Mouse (Mus musculus): ENCODE results near the gene Gm14214.
A peak's percentile ranks its signal among the peaks of the same experiment; 100 is the strongest.

Gm14214 gene

GRCm38 (mm10) chr2:154776496-154776895, 6.7 kb upstream of the Gm14214 start:
- no peak for DNase-seq (ENCODE audit: low spot score in 2 of 2)

DNA sequence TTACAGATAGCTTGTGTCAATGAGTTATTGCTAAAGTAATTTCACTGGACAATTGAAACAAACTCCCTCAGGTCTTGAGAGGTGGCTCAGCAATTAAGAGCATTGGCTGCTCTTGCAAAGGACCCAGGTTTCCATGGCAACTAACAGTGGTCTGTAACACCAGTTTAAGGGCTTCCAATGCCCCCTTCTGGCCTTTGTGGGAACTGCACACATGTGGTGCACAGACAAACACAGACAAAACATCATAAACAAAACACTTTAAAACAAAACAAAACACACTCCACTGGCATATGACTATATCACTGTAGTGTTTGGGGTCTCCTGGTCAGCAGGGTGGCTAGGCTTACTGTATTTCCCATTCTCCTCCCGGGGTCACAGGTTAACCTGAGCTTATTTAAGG, 4.2 kb upstream of the Gm14214 start:
- DNase-seq (ENCODE audit: low spot score in 2 of 2): peak; percentile 52

DNA sequence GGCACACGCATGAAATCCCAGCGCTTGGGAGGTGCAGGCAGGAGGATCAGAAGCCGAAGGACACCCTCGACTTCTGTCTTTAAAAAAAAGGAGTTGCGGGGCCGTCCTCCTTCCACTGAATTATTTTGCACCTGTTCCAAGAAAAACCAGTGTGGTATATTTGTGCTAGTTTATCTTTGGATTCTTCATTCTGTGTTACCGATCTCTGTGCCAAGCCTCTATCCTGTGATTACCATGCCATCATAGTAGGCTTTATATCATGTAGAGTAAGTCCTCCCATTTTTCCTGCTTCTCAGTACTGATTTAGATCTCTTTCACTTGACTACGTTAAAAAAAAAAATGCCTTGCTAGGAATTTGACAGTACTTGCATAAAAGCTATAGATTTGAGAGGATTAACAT, 1.8 kb upstream of the Gm14214 start:
- DNase-seq (ENCODE audit: low spot score in 2 of 2): no peak

DNA sequence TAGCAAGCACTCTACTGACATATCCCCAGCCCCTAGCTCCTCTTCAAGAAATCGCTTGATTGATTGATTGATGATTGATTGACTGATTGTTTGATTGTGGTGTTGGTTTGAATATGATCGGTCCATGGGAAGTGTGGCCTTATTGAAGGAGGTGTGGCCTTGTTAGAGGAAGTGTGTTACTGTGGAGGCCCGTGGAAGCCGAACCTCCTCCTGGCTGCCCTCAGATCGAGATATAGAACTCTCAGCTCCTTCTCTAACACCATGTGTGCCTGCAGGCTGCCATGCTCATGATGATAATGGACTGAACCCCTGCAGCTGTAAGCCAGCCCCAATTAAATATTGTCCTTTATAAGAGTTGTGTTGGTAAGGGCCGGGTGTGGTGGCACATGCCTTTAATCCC, 2.8 kb downstream of the Gm14214 start:
- DNase-seq (ENCODE audit: low spot score in 2 of 2): no peak

DNA sequence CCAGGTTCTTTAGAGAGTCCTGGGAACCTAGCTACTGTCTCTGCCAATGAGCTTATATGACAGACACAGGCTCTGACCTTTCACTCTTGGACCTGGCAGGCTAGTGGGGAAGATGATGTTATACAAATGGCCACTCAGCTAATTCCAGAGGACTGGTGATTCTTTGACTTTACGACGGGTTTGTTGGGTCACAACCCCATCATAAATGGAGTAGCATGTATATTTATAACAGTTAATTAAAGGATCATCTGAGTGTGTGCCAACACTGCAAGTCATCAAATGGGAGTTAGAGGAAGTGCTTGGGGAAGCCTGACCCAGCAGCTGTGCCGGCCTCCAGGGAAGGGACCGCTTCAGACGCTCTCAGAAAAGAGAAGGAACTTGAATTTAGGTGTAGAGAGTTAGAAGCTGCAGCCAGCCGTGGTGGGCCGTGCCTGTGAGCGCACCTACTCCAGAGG, 4.2 kb downstream of the Gm14214 start:
- no peak for DNase-seq (ENCODE audit: low spot score in 2 of 2)

DNA sequence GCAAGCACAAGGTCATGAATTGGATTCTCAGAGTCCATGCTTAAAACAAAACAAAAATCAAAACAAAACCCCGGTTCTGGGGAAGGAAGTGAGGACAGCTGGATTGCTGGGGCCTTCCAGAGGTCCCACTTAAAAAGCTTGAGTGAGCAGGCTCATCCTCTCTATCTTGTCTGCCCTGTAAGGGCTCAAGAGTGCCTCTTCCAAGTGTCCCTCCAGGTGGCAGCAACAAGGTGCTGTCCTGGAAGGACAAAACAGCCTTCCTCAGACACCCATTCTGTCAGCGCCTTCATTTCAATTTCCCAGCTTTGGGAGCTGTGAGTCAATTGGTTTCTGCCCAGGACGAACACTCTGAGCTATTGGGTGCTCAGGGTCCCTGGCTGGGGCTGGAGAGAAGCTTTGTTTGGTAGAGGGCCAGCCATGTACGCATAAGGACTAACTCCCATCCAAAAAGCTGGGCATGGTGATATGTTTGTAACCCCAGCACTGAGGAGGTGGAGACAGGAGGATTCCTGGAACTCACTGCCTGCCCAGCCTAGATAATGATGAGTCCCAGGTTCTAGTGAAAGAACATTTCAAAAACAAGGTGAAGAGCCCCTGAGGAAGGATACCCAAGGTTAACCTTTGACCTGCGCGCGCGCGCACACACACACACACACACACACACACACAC, 4.9 kb downstream of the Gm14214 start:
- no peak for DNase-seq (ENCODE audit: low spot score in 2 of 2)

GRCm38 (mm10) chr2:154763226-154763625, 6.6 kb downstream of the Gm14214 start:
- no peak for DNase-seq (ENCODE audit: low spot score in 2 of 2)

- DNase-seq (ENCODE audit: low spot score in 2 of 2): no peak
These were observed 11.4 kb downstream of the Gm14214 start for GRCm38 (mm10) chr2:154758454-154758853.

DNA sequence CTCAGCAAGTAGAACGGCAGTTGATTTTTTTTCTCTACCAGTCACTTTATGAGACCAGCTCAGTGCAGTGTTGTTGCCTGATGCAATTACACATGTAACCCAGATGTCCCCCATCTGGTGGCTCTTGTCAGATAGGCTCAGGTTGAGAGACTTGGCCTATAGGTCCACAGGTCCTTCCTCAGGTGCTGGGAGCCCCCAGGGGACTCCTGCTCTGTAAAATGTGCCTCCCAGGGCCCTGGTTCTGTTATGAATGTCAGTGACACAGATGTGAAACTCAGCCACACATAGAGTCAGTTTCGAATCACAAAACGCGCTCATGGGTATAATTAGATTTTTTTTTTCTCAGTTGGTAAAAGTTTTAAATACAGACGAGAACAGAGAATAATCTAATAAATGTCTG, 12.1 kb downstream of the Gm14214 start:
- DNase-seq (ENCODE audit: low spot score in 2 of 2): no peak

- no peak for DNase-seq (ENCODE audit: low spot score in 2 of 2)
These were observed 14.0 kb downstream of the Gm14214 start for GRCm38 (mm10) chr2:154755791-154756190.

DNA sequence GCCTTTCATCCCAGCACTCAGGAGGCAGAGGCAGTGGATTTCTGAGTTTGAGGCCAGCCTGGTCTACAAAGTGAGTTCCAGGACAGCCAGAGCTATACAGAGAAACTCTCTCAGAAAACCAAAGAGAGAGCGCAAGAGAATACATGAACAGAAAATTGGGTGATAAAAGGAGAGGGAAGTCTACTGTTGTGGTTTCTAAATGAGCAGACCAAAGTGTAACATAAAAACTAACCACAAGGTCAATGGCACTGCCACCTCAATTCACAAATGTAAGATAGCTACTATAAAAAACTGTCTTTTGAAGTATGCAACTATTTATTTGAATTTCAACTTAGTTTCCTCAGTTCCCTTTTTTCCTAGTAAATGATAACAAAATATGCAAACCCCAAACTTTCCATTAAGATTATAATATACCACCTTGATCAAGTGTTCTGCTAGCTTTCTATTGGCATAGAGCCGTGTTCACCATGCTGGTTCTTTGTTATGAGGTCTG, 15.7 kb downstream of the Gm14214 start:
- no peak for DNase-seq (ENCODE audit: low spot score in 2 of 2)

GRCm38 (mm10) chr2:154751924-154752323, 17.9 kb downstream of the Gm14214 start:
- no peak for DNase-seq (ENCODE audit: low spot score in 2 of 2)

- no peak for DNase-seq (ENCODE audit: low spot score in 2 of 2)
These were observed 20.5 kb downstream of the Gm14214 start for GRCm38 (mm10) chr2:154749046-154750036.

DNA sequence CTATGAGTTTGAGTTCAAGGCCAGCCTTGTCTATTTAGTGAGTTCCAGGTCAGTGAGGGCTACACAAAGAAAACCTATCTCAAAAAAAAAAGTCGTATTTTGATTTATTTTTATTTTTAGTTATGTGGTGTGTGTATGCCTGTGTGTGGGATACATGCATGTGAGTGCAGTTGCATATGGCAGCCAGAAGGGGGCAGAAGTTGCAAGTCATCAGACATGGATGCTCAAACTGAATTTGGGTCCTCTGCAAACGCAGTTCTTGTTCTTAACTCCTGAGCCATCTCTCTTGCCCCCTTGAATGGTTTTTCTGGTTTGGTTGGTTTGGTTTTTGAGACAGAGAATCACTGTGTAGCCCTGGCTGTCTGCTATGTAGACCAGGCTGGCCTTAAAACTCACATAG, 21.4 kb downstream of the Gm14214 start:
- no peak for DNase-seq (ENCODE audit: low spot score in 2 of 2)

DNA sequence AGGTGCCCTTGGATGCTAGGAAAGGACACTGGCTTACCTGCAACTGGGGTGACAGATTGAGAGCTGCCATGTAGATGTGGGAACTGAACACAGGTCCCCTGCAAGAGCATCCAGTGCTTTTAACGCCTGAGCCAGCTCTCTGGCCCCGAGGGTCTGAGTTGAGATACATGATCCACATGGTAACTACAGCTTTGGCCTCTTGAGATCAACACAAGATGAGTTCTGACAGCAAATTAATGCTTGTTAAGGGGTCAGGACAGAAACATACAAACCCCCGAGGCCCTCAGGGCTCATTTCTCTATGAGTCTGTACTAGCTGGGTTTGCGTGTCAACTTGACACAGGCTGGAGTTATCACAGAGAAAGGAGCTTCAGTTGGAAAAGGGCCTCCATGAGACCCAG, 25.9 kb downstream of the Gm14214 start:
- DNase-seq (ENCODE audit: low spot score in 2 of 2): no peak

GRCm38 (mm10) chr2:154742911-154743819, 26.7 kb downstream of the Gm14214 start:
- DNase-seq (ENCODE audit: low spot score in 2 of 2): no peak

GRCm38 (mm10) chr2:154738621-154739020, 31.2 kb downstream of the Gm14214 start:
- DNase-seq (ENCODE audit: low spot score in 2 of 2): no peak

DNA sequence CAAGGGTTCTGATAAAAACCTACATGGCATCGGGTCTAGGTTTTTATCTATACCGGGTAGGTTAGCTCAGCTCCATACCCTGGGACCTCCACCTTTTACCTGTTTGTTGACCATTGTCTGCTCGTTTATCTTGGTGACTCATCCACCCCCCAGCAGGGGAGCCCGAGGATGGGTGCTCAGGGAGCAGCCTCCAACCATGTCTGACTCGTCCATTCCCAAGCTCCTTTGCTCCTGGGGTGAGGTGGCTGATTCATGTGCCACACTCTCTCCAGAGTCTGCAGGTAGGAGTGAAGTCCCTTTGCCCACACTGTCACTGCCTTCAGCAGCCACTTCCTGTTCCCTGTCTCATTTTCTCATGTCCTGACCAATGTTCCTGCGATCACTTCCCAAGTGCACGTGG, 33.8 kb downstream of the Gm14214 start:
- DNase-seq (ENCODE audit: low spot score in 2 of 2): no peak

DNA sequence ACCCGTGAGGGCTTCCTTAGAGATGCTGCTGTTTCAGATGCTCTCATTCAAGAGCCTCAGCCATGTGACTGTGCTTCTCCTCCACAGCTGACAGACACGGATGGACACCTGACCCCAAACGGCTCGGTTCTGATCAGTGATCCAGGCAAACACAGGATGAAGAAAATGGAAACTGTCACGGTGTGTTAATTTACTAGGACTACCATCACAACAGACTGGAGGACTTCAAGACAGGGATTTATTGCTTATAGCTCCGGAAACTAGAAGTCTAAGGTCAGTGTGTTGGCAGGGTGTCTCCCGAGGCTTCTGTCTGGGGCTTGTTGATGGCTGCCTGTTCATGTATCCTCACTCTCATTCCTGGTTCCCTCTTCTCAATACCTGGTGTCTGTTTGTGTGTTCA, 34.4 kb downstream of the Gm14214 start:
- DNase-seq (ENCODE audit: low spot score in 2 of 2): no peak

DNA sequence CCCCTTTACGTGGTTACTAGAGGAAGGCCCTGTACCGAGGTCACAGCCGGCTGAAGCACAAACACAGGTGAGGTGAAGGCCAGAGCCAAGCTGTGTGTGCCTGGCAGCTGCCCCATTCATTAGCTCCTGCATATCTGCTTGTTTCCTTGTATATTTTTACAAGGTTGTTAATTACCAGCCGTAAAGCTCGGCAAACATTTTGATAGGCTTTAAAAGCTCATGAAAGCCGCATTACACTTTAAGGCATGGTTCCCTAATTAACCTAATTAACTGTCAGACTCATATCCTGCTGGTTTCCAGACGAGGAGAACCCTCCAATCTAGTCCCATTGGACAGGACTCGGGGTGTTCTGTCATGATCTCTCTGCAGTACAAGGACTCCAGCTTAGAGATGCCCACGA, 34.9 kb downstream of the Gm14214 start:
- no peak for DNase-seq (ENCODE audit: low spot score in 2 of 2)

DNA sequence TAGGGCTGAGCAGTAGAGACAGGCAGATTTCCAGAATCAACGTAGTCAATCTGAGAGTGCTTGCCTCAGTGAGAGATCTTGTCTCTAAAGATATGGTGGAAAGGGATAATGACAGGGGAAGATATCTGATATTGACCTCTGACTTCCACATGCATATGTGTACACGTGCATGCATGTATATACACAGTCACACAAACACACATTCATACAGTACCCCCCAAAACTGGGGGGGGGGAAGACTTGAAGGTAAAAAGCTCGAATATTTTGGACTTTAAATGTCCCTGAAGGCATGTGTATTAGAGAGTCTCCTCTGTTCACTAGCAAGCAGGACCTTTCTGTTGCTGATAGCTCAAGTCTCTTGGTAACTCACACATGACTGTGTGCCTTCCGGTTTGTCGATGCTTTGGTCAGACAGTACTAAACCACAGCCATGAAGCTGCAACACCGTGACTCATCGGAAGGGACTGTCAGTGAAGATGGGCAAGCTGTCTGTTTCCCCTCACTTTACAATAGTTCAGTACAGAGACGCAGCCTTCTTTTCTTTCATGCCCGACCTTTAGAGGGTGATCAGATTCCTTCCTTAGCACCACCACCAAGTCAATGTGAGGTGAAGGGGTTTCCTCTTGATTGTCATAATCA, 37.2 kb downstream of the Gm14214 start:
- peak; percentile 71 to 83 for DNase-seq (ENCODE audit: low spot score in 2 of 2)

Data from natural killer cell, adult 2 months (primary cell).